Mouse (Mus musculus): ENCODE data around the gene 2210407C18Rik.

GRCm38 (mm10) chr11:58641638-58642358 is 25.9 kb upstream of the 2210407C18Rik start:
- TF ChIP-seq CTCF (conservative IDR thresholded peaks at IDR 0.05; ENCODE audit: low read length) (no peak), NANOG (IDR thresholded peaks at IDR 0.05; ENCODE audit: borderline replicate concordance, low read length) (no peak), POU5F1 (IDR thresholded peaks at IDR 0.05; ENCODE audit: borderline replicate concordance, low read length) (no peak)
